Mouse (Mus musculus): ENCODE data around the gene Tmem214.

Tmem214 gene

GRCm38 (mm10) chr5:30867712-30868111, at the start of gene Tmem214:
Gene Tmem214 (plus strand): TSS chr5:30868012.
- DNase-seq = no peak

GRCm38 (mm10) chr5:30818758-30819309, 49.0 kb upstream of the Tmem214 start:
- DNase-seq = peak; percentile 13

- DNase-seq = no peak
Observed at GRCm38 (mm10) chr5:30822689-30823088, 45.1 kb upstream of the Tmem214 start.

GRCm38 (mm10) chr5:30823091-30823490, 44.7 kb upstream of the Tmem214 start:
- no peak for DNase-seq

- no peak for DNase-seq
Observed at GRCm38 (mm10) chr5:30824124-30824988, 43.5 kb upstream of the Tmem214 start.

GRCm38 (mm10) chr5:30825166-30825565, 42.6 kb upstream of the Tmem214 start:
- no peak for DNase-seq

GRCm38 (mm10) chr5:30825821-30826220, 42.0 kb upstream of the Tmem214 start:
- DNase-seq = no peak

GRCm38 (mm10) chr5:30833416-30833815, 34.4 kb upstream of the Tmem214 start:
- DNase-seq = peak; percentile 16

- peak; percentile 20 for DNase-seq
Observed at GRCm38 (mm10) chr5:30839731-30840130, 28.1 kb upstream of the Tmem214 start.

- no peak for DNase-seq
Observed at GRCm38 (mm10) chr5:30841896-30842295, 25.9 kb upstream of the Tmem214 start.

- DNase-seq = peak; percentile 49
Observed at GRCm38 (mm10) chr5:30849891-30850555, 17.8 kb upstream of the Tmem214 start.

- no peak for DNase-seq
Observed at GRCm38 (mm10) chr5:30850556-30850925, 17.3 kb upstream of the Tmem214 start.

GRCm38 (mm10) chr5:30853522-30853921, 14.3 kb upstream of the Tmem214 start:
- no peak for DNase-seq

- peak; percentile 32 for DNase-seq
Observed at GRCm38 (mm10) chr5:30855674-30856073, 12.1 kb upstream of the Tmem214 start.

GRCm38 (mm10) chr5:30856124-30856523, 11.7 kb upstream of the Tmem214 start:
- no peak for DNase-seq

- no peak for DNase-seq
Observed at GRCm38 (mm10) chr5:30863852-30864251, 4.0 kb upstream of the Tmem214 start.

- no peak for DNase-seq
Observed at GRCm38 (mm10) chr5:30864322-30864721, 3.5 kb upstream of the Tmem214 start.

- DNase-seq = no peak
Observed at GRCm38 (mm10) chr5:30866871-30867270, 941 bp upstream of the Tmem214 start.

- no peak for DNase-seq
Observed at GRCm38 (mm10) chr5:30868981-30869380, 1.2 kb downstream of the Tmem214 start.

- peak; percentile 93 for DNase-seq
Observed at GRCm38 (mm10) chr5:30869405-30870130, 1.8 kb downstream of the Tmem214 start.

GRCm38 (mm10) chr5:30870131-30870406, 2.3 kb downstream of the Tmem214 start:
- no peak for DNase-seq

- no peak for DNase-seq
Observed at GRCm38 (mm10) chr5:30872574-30872973, 4.8 kb downstream of the Tmem214 start.

- DNase-seq = no peak
Observed at GRCm38 (mm10) chr5:30874365-30874764, 6.6 kb downstream of the Tmem214 start.
